Mouse (Mus musculus): ENCODE measurements around the gene Ninl. TPM values are rescaled to one million over a fixed set of nuclear protein-coding genes. Genes with fewer than 3 reads are reported as not detected.
A peak's percentile ranks its signal among the peaks of the same experiment; 100 is the strongest.

The Ninl gene
- under 1 TPM; 0.50 to 0.51 TPM for total RNA-seq (2021)
- long read RNA-seq, experiment 1, result 0 reads
- long read RNA-seq, experiment 2, full-length matches to known transcripts, result 1 of 1 reads
- long read RNA-seq, experiment 2, partial matches to known transcripts, result 0 of 1 reads
- long read RNA-seq, experiment 2, other reads (novel, unspliced or antisense), result 0 of 1 reads

DNA sequence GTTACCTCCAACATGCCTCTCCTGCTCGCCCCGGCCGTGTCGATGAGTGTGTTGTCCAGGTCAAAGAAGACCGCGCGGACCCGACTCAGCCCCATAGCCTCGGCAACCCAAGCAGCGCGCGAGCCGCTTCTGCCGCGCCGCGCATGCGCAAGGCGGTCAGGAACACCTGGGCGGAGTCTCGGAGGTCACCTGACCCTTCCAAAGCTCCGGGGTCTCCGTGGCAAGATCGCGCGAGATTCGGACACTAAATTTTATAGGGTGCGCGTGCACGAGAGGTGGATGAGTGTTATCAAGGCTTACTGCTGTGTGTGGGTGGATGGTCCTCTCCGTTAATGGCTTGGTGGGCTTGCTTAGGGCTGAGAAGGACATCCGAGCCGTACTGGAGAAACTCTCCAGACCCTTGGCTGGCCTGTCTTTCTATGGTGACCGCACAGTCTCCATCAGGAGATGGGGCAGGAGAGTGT lies at the start of gene Ninl, which contains the start of gene Nanp:
Ninl (minus strand) TSS at position 151 of the 464 bp plus-strand sequence.
Nanp (minus strand) TSS at position 167 of the 464 bp plus-strand sequence.
- peak; percentile 96 for DNase-seq
- intact Hi-C loops (cut with DNase I), result loop anchor here (2.0 kb wide), 1 partner anchor 128 kb away; no protein-coding TSS in a partner anchor
- Histone ChIP-seq H3K27ac (peak within 1 kb of the TSS; percentile 87), H3K4me3 (peak within 1 kb of the TSS; percentile 91)
- TF ChIP-seq CTCF (IDR thresholded peaks at IDR 0.05), result no peak

DNA sequence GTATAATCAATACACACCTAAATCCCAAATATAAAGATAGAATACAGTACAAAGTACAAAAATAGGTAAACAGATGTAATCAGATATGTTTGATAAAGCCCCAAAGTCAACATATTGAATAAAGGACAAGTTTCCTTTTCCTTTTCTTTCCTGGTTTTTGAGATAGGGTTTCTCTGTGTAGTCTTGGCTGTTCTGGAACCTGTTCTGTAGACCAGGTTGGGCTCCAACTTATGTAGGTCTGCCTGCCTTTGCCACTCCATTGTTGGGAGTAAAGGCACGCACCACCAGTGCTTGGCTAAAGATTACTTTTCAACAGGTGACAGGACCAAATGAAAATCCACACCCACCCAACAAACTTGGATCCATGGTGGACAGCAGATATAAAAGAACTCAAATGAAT lies 17.5 kb upstream of the Ninl start:
- intact Hi-C loops (cut with DNase I), result no loop called here

DNA sequence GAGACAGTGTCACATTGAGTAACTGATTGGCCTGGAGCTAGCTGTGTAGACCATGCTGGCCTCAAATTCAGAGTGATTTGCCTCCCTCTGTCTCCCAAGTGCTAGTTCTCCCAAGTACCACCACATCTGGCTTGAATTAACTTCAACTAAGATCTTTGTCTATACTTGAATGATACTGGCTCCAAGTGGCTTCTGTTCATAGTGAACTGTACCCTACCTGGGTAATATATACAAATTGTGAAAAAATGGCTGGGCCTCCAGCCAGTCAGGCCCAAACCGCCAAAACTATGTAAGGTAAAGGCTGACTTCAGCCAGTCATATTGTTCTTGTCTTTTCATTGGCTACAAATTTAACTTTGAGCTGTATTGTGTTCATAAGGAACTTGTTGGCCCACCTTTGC lies 1.2 kb upstream of the Ninl start:
- no peak overlapping the region for H3K4me3 ChIP-seq
- DNase-seq, result no peak
- H3K27ac ChIP-seq, result no peak overlapping the region
- intact Hi-C loops (cut with DNase I), result no loop called here
- TF ChIP-seq CTCF (IDR thresholded peaks at IDR 0.05), result no peak

More for the DNA sequence above, 17.5 kb upstream of the Ninl start:
- no peak for TF ChIP-seq CTCF (IDR thresholded peaks at IDR 0.05)
- H3K4me3 ChIP-seq, result no peak overlapping the region
- H3K27ac ChIP-seq, result no peak overlapping the region
- no peak for DNase-seq

DNA sequence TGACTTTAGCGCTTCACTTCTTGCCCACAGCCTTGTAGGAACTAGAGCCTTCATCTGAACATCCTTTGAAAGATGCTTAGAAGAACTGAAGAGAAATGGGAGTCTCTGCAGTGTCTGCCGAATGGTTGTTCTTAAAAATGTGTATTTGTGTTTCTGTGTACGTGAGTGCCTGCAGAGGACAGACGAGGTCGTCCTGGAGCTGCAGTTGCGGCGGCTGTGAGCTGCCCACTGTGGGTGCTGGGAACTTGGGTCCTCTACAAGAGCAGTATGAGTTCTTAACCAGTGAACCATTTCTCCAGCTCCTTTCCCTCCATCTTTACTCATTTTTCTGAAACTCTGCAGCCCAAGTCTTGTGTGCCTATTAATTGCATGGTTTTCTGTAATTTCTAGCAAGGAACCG lies 544 bp upstream of the Ninl start:
- H3K4me3 ChIP-seq, result peak overlapping the region; percentile 91
- H3K27ac ChIP-seq, result peak overlapping the region; percentile 87
- intact Hi-C loops (cut with DNase I), result loop anchor here (2.0 kb wide), 1 partner anchor 129 kb away; no protein-coding TSS in a partner anchor
- no peak for DNase-seq
- no peak for TF ChIP-seq CTCF (IDR thresholded peaks at IDR 0.05)

DNA sequence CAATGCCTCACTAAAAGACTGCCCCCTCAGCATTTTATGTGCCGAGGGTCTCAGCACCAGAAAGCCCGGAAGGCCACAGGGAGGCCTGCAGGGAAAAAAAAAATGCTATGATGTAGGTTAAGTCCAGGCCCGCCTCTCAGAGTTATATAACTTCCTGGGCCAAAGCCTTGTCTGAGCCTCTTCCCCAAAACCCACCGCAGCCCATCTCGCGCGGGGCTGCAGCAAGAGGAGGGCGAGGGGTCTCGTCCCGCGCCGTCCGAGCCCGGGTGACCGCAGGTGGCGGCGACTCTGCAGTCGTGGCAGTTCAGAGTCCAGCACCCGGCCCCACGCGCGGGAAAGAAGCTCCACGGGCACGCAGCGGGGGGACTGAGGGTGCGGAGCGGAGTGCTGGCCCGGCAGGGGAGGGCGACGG lies 365 bp downstream of the Ninl start:
- H3K27ac ChIP-seq, result peak overlapping the region; percentile 87
- TF ChIP-seq CTCF (IDR thresholded peaks at IDR 0.05), result no peak

DNA sequence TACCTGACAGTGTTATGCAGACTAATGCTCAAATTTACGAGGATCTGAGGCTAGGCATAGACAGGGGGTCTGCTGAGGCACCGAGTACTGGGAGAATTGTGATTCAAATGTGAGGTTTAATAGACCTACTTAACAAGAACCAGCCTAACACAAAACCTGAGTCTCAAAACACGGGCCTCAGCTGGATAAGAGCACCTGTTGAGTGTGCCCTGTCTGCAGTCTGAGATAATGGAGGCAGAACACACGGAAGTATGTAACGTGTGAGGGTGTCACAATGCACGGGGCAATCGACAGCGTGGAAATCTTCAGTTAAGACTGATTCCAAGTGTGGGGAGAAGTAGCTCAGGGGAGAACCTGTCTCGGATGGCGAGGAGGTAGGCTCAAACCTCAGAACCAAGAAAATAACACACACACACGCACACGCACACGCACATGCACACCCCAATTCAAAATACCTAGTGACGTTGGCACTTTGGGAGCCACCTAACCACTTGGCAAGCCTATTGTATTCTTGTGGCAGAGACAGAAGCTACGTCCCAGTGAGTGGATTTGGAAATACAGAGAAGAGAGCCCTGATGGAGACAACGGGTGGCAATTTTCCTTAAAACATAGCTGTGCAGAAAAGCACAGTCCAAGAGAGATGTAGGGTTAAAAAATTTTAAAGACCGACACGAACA lies 1.2 kb downstream of the Ninl start:
- intact Hi-C loops (cut with DNase I), result loop anchor here (2.0 kb wide), 1 partner anchor 127 kb away; no protein-coding TSS in a partner anchor
- TF ChIP-seq CTCF (IDR thresholded peaks at IDR 0.05), result no peak
- Histone ChIP-seq H3K27ac (peak overlapping the region; percentile 87), H3K4me3 (peak overlapping the region; percentile 91)
- no peak for DNase-seq

More for the DNA sequence above, 365 bp downstream of the Ninl start:
- intact Hi-C loops (cut with DNase I), result loop anchor here (2.0 kb wide), 1 partner anchor 128 kb away; no protein-coding TSS in a partner anchor
- H3K4me3 ChIP-seq, result peak overlapping the region; percentile 91
- no peak for DNase-seq

DNA sequence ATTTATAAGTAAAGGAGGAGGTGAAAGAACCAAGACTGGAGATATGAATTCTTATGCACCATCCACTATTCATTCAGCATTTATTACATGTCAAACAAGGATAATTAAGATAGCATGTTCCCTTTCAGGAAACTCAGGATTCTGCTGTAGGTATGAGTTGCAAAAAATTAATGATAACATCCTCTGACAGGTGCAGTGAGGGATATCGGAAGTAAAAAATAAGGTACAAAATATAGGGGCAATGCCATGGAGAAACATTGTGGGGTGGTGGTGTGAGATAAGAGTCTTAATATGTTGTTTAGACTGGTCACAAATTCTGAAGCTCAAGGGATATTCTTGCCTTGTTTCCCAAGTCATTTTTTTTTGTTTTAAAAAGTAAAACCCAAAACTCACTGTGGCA lies 1.9 kb downstream of the Ninl start:
- no peak overlapping the region for H3K4me3 ChIP-seq
- no peak for TF ChIP-seq CTCF (IDR thresholded peaks at IDR 0.05)
- H3K27ac ChIP-seq, result no peak overlapping the region
- intact Hi-C loops (cut with DNase I), result no loop called here
- no peak for DNase-seq

DNA sequence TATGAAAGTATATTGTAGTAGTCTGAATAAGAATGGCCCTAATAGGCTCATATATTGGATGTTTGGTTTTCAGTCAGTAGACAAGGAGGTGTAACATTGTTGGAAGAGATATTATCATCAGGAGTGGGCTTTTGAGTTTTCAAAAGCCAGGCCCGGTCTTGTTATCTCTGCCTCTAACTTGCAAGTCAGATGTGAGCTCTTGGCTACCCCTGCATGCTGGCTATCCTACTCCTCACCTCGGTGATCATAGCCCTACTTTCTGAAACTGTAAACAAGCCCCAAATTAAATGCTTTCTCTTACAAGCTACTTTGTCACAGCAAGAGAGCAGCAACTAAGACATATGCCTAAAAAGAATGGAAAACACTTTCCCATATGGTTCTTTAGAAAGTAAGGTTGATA lies 2.5 kb downstream of the Ninl start:
- TF ChIP-seq CTCF (IDR thresholded peaks at IDR 0.05), result no peak
- no peak overlapping the region for H3K4me3 ChIP-seq
- no peak overlapping the region for H3K27ac ChIP-seq
- DNase-seq, result no peak
- intact Hi-C loops (cut with DNase I), result no loop called here

DNA sequence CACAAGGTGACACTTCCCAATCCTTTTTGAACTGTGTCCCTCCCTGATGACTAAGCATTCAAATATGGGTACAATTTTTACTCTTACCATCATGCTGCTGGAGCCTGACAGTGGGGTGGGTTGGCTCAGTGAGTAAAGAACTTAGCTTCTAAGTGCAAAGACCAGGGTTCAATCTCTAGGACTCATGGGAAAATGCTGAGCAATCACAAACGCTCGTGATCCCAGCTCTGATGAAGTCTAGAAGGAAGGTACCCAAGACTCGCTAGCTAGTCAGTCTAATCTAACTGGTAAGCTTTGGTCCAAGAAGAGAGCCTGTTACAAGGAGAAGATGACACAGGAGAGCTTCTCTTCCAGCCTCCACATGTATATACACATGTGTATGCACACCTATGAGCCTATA lies 4.7 kb downstream of the Ninl start:
- Histone ChIP-seq H3K27ac (no peak overlapping the region), H3K4me3 (no peak overlapping the region)
- no peak for TF ChIP-seq CTCF (IDR thresholded peaks at IDR 0.05)
- no peak for DNase-seq
- intact Hi-C loops (cut with DNase I), result no loop called here

DNA sequence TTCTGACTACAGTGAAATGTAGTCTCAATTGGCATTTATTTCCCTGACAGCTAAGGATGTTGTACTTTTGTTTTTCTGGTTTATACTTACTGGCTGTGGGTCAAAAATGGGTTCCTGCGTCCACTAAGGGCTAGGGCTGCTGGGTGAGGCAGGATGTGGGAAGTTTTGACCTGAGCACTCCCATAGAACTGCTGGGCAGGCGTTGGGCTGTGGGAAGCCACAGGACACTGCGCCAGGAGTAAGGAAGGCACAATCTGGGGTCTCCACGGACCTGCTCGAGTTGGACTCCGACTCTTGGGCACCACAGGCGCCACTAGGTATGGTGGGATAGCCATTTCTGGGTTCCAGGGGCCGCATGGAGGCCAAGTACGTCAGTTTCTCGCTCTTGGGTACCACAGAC lies 18.0 kb downstream of the Ninl start:
- H3K4me3 ChIP-seq, result no peak overlapping the region
- no peak for DNase-seq
- H3K27ac ChIP-seq, result no peak overlapping the region
- intact Hi-C loops (cut with DNase I), result no loop called here
- TF ChIP-seq CTCF (IDR thresholded peaks at IDR 0.05), result no peak

DNA sequence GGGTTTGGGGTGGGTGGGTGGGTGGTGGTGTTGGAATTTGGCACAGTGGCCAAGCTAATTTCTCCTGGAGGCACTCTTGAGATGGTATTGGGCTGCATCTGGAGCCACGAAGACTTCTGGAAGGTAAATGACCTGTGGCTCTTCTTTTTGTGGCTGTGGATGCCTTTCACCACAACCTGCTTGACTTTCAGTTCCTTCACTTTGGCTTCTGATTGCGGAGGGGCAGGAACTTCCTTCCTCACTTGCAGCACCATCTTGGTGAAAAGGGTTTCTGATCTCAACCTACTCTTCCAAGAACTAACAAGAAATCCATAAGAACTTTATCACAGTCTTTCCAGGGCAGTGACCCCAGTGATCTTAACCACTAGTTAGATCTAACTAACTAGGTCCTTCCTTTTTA lies 23.9 kb downstream of the Ninl start:
- intact Hi-C loops (cut with DNase I), result no loop called here
- no peak overlapping the region for H3K4me3 ChIP-seq

DNA sequence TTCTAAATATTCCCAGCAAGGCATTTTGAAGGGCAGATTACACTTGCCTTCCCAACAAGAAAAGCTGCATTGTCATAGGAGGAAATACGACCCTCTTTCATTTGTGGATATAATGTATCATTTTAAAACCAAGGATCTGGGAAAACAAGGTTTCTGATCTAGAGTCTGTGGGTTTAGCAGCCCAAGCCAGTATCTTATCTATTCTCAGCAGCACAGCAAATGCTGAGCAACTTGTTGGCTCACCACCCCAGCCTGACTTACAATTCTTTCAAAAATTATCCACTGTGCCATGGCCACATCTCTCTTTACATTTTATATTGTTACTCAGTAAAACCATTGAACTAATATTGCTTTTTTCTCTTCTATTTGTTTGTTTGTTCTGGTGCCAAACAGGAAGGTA lies 27.9 kb downstream of the Ninl start:
- intact Hi-C loops (cut with DNase I), result no loop called here
- TF ChIP-seq CTCF (IDR thresholded peaks at IDR 0.05), result no peak
- DNase-seq, result no peak
- Histone ChIP-seq H3K27ac (no peak overlapping the region), H3K4me3 (no peak overlapping the region)

More for the DNA sequence above, 23.9 kb downstream of the Ninl start:
- no peak for DNase-seq
- no peak overlapping the region for H3K27ac ChIP-seq
- no peak for TF ChIP-seq CTCF (IDR thresholded peaks at IDR 0.05)

DNA sequence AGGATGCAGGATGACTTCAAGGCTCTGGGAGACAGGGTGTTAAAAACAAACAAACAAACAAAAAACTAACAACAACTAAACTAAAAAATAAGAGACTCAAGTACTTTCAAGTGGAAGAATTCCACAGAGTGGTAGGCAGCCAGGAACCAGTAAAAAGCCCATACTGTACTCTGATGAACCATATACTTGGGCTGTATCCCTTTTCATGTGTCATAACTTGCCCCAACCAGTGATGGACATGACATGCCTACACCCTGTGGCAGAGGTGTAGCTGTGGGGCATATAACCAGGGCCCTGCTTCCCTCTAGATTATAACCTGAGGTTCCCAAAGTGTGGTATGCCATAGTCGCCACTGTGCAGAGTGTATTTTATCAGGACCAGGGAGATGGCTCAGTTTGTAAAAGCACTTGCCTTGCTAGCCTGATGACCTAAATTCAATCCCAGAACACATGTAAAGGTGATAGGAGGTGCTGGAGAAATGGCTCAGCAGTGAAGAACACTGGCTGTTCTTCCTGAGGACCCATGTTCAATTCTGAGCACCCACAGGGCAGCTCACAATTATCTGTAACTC lies 29.6 kb downstream of the Ninl start:
- intact Hi-C loops (cut with DNase I), result no loop called here
- TF ChIP-seq CTCF (IDR thresholded peaks at IDR 0.05), result no peak
- H3K4me3 ChIP-seq, result peak overlapping the region; percentile 78
- no peak for DNase-seq
- no peak overlapping the region for H3K27ac ChIP-seq

Measured in gastrocnemius, adult 2 months (tissue).